Mouse (Mus musculus): ENCODE data around the gene Nek7. TPM values are rescaled to one million over a fixed set of nuclear protein-coding genes. Genes with fewer than 3 reads are reported as not detected.

Nek7 gene
- total and polyA plus RNA-seq, 3 experiments, result 4.7 to 9.1 TPM; not detected in 1

- Histone ChIP-seq H3K4me3 (ENCODE audit: control insufficient read depth in 1 of 2, insufficient read depth in 1 of 2, low read depth in 2 of 2, low read length in 2 of 2) (no peak overlapping the region), H3K27me3 (ENCODE audit: control insufficient read depth in 1 of 2, insufficient read depth in 2 of 2, low read length in 2 of 2) (no peaks in the 10 kb centered on the region), H3K79me2 (ENCODE audit: control insufficient read depth, insufficient read depth, low read length, poor library complexity) (no peaks in the 10 kb centered on the region), H3K4me1 (ENCODE audit: control insufficient read depth in 1 of 2, insufficient read depth in 2 of 2, low read length in 2 of 2) (peaks cover 3 to 12% of the 10 kb centered on the region in 2 experiments), H3K36me3 (ENCODE audit: control insufficient read depth in 1 of 2, insufficient read depth in 2 of 2, low read length in 2 of 2) (peaks cover 0 to 13% of the 10 kb centered on the region in 2 experiments; a peak in 2 of 4 replicates), H3K27ac (ENCODE audit: control insufficient read depth, low read depth, low read length) (no peak overlapping the region), H3K9ac (ENCODE audit: control insufficient read depth, low read depth, low read length, poor library complexity, severe bottlenecking) (no peak overlapping the region), H3K9me3 (replicated peaks; ENCODE audit: insufficient read depth, low read length) (no peaks in the 10 kb centered on the region)
- DNase-seq (ENCODE audit: low read depth, low spot score), result no peak
- no peak for TF ChIP-seq TCF12 (IDR thresholded peaks at IDR 0.05; ENCODE audit: low read depth, low read length)
- TF ChIP-seq MEF2A (IDR thresholded peaks at IDR 0.05; ENCODE audit: extremely low read depth, insufficient replicate concordance, low read depth, low read length, poor library complexity, severe bottlenecking), result no peak
- TF ChIP-seq CTCF (IDR thresholded peaks at IDR 0.05 in 2 of 3, conservative IDR thresholded peaks at IDR 0.05 in 1 of 3; ENCODE audit: control insufficient read depth in 1 of 3, insufficient read depth in 1 of 3, low read depth in 2 of 3, low read length in 3 of 3, poor library complexity in 1 of 3, severe bottlenecking in 1 of 3), result no peak
Measured at GRCm38 (mm10) chr1:138576066-138576697, 43.8 kb downstream of the Nek7 start.

GRCm38 (mm10) chr1:138575629-138576028 is 44.3 kb downstream of the Nek7 start:
- Histone ChIP-seq H3K4me1 (ENCODE audit: control insufficient read depth in 1 of 2, insufficient read depth in 2 of 2, low read length in 2 of 2) (peaks cover 3 to 16% of the 10 kb centered on the region in 2 experiments), H3K9ac (ENCODE audit: control insufficient read depth, low read depth, low read length, poor library complexity, severe bottlenecking) (no peak overlapping the region), H3K79me2 (ENCODE audit: control insufficient read depth, insufficient read depth, low read length, poor library complexity) (no peaks in the 10 kb centered on the region), H3K9me3 (replicated peaks; ENCODE audit: insufficient read depth, low read length) (no peaks in the 10 kb centered on the region), H3K4me3 (ENCODE audit: control insufficient read depth in 1 of 2, insufficient read depth in 1 of 2, low read depth in 2 of 2, low read length in 2 of 2) (no peak overlapping the region), H3K36me3 (ENCODE audit: control insufficient read depth in 1 of 2, insufficient read depth in 2 of 2, low read length in 2 of 2) (peaks cover 0 to 17% of the 10 kb centered on the region in 2 experiments; a peak in 2 of 4 replicates), H3K27me3 (ENCODE audit: control insufficient read depth in 1 of 2, insufficient read depth in 2 of 2, low read length in 2 of 2) (no peaks in the 10 kb centered on the region), H3K27ac (ENCODE audit: control insufficient read depth, low read depth, low read length) (no peak overlapping the region)
- TF ChIP-seq POLR2A (IDR thresholded peaks at IDR 0.05; ENCODE audit: control insufficient read depth in 1 of 2, insufficient read depth in 1 of 2, low read depth in 1 of 2, low read length in 2 of 2, poor library complexity in 1 of 2) (no peak), CHD2 (IDR thresholded peaks at IDR 0.05; ENCODE audit: low read length) (no peak), NRF1 (IDR thresholded peaks at IDR 0.05; ENCODE audit: insufficient read depth, low read depth, low read length, poor library complexity, severe bottlenecking) (no peak), POLR2AphosphoS2 (IDR thresholded peaks at IDR 0.05; ENCODE audit: low read length) (no peak), ELF1 (IDR thresholded peaks at IDR 0.05; ENCODE audit: low read depth, low read length) (no peak), TBP (IDR thresholded peaks at IDR 0.05; ENCODE audit: low read depth, low read length) (no peak), EP300 (IDR thresholded peaks at IDR 0.05; ENCODE audit: low read depth in 1 of 2, low read length in 2 of 2) (no peak)
- DNase-seq (ENCODE audit: low read depth, low spot score), result no peak

- Histone ChIP-seq H3K4me1 (ENCODE audit: control insufficient read depth in 1 of 2, insufficient read depth in 2 of 2, low read length in 2 of 2) (peaks cover 2 to 12% of the 10 kb centered on the region in 2 experiments; a peak in 3 of 4 replicates), H3K27me3 (ENCODE audit: control insufficient read depth in 1 of 2, insufficient read depth in 2 of 2, low read length in 2 of 2) (no peaks in the 10 kb centered on the region), H3K9me3 (replicated peaks; ENCODE audit: insufficient read depth, low read length) (no peaks in the 10 kb centered on the region), H3K27ac (ENCODE audit: control insufficient read depth, low read depth, low read length) (no peak overlapping the region), H3K36me3 (ENCODE audit: control insufficient read depth in 1 of 2, insufficient read depth in 2 of 2, low read length in 2 of 2) (peaks cover 0 to 14% of the 10 kb centered on the region in 2 experiments; a peak in 2 of 4 replicates), H3K9ac (ENCODE audit: control insufficient read depth, low read depth, low read length, poor library complexity, severe bottlenecking) (no peak overlapping the region), H3K79me2 (ENCODE audit: control insufficient read depth, insufficient read depth, low read length, poor library complexity) (no peaks in the 10 kb centered on the region), H3K4me3 (ENCODE audit: control insufficient read depth in 1 of 2, insufficient read depth in 1 of 2, low read depth in 2 of 2, low read length in 2 of 2) (no peak overlapping the region)
- TF ChIP-seq MEF2A (IDR thresholded peaks at IDR 0.05; ENCODE audit: extremely low read depth, insufficient replicate concordance, low read depth, low read length, poor library complexity, severe bottlenecking) (no peak), RCOR1 (IDR thresholded peaks at IDR 0.05; ENCODE audit: low read depth, low read length) (no peak), ZKSCAN1 (IDR thresholded peaks at IDR 0.05; ENCODE audit: low read depth, low read length) (no peak), MXI1 (IDR thresholded peaks at IDR 0.05; ENCODE audit: low read depth, low read length) (no peak), HCFC1 (IDR thresholded peaks at IDR 0.05; ENCODE audit: low read depth, low read length) (no peak), MYB (IDR thresholded peaks at IDR 0.05; ENCODE audit: low read depth, low read length) (no peak), TBP (IDR thresholded peaks at IDR 0.05; ENCODE audit: low read depth, low read length) (no peak), EP300 (IDR thresholded peaks at IDR 0.05; ENCODE audit: low read depth in 1 of 2, low read length in 2 of 2) (no peak), JUND (IDR thresholded peaks at IDR 0.05; ENCODE audit: low read depth, low read length) (no peak), E2F4 (IDR thresholded peaks at IDR 0.05; ENCODE audit: borderline replicate concordance, low read depth, low read length) (no peak)
- DNase-seq (ENCODE audit: low read depth, low spot score), result peak; percentile 7
Measured at GRCm38 (mm10) chr1:138571565-138572361, 48.2 kb downstream of the Nek7 start.
